Mouse (Mus musculus): ENCODE measurements around the gene Vrk2.

GRCm38 (mm10) chr11:26489761-26490466 lies 103.9 kb downstream of the Vrk2 start:
- TF ChIP-seq POLR2A (IDR thresholded peaks at IDR 0.05; ENCODE audit: insufficient read length, low read depth) (no peak), CEBPB (IDR thresholded peaks at IDR 0.05; ENCODE audit: insufficient read depth, poor library complexity, severe bottlenecking) (no peak), USF1 (IDR thresholded peaks at IDR 0.05; ENCODE audit: low read depth) (no peak), MYOG (IDR thresholded peaks at IDR 0.05; ENCODE audit: control insufficient read depth in 1 of 3, insufficient read depth in 1 of 3, insufficient read length in 2 of 3, low read depth in 2 of 3) (no peak), TCF12 (IDR thresholded peaks at IDR 0.05; ENCODE audit: insufficient read depth, poor library complexity, severe bottlenecking) (no peak), MAX (IDR thresholded peaks at IDR 0.05; ENCODE audit: low read depth) (no peak), MYOD1 (IDR thresholded peaks at IDR 0.05; ENCODE audit: control insufficient read depth in 1 of 3, insufficient read length in 2 of 3, low read depth in 2 of 3) (no peak)

Data from myocyte (in vitro differentiated cells).